Mouse (Mus musculus) cerebellum, postnatal 14 days (tissue): ENCODE results near the gene Rcan1.
"Not testable (repeated sequence)": the region's sequence is repeated elsewhere in the genome, so short reads cannot be mapped to it uniquely, and the experiment has no call there.

Experiments used
- DNase-seq, 2 experiments: peaks; one replicate each; pipeline ENCODE4 v3.0.0; 2021; ENCODE audit warnings: mixed read lengths in 2 of 2

The Rcan1 gene

GRCm38 (mm10) chr16:92470706-92471105 lies at the start of gene Rcan1:
Gene Rcan1, minus strand, starts transcription at chr16:92470867.
- no peak for DNase-seq

DNA sequence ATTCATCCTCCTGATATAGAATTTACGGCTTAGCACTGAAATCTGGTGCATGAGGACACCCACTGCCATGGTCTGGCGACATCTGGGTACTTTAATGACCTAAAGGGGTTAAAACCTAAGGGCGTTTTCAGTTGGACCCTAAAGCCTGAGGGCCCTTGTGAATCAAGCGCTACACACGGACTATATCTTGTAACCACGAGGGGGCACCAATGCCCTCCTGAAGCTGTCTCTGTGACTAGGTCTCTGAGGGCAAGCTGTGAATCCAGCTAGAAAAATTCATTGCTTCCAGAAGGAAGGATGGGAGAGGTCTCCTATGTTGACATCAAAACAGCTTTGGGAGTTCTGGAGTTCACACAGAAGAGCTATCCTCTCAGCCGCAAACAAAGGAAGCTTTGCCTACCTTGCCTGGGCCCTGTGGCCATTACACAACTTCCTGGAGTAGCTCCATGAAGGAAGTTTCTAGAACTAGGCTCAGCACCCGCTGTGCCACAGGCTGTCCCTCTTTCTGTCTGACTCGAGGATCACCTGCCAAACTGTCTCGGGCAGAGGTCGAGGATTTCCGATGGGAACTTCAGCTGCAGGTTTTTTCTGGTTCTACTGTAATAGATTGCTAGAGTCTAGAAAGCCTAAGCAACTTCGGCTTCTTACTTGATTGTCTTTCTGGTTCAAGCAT lies 49.3 kb upstream of the Rcan1 start:
- peak; percentile 56 to 67 for DNase-seq

DNA sequence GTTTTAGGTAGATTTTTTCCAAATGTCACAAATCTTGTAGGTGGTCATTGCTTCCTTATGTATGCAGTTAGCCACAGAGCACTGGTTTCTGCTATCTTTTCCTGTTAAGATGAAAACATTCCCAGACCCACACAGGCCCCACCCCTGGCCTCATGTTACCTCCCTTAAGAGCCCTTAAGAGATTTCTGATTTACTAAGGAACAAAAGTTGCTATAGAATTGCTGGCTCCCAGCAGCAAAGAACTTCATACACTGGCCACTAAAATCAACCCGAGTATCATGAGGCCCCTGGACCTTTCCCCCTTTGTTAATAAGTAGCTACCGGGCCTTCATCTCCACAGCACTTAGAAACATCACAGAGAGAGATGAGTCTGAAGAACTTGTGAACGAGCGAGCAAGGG lies 48.1 kb upstream of the Rcan1 start:
- no peak for DNase-seq

GRCm38 (mm10) chr16:92516139-92516538 lies 45.5 kb upstream of the Rcan1 start:
- DNase-seq: peak; percentile 72 to 81

GRCm38 (mm10) chr16:92514896-92515295 lies 44.2 kb upstream of the Rcan1 start:
- not testable (repeated sequence) for DNase-seq

- DNase-seq: peak; percentile 67 to 68
These were observed 41.2 kb upstream of the Rcan1 start for GRCm38 (mm10) chr16:92511773-92512391.

DNA sequence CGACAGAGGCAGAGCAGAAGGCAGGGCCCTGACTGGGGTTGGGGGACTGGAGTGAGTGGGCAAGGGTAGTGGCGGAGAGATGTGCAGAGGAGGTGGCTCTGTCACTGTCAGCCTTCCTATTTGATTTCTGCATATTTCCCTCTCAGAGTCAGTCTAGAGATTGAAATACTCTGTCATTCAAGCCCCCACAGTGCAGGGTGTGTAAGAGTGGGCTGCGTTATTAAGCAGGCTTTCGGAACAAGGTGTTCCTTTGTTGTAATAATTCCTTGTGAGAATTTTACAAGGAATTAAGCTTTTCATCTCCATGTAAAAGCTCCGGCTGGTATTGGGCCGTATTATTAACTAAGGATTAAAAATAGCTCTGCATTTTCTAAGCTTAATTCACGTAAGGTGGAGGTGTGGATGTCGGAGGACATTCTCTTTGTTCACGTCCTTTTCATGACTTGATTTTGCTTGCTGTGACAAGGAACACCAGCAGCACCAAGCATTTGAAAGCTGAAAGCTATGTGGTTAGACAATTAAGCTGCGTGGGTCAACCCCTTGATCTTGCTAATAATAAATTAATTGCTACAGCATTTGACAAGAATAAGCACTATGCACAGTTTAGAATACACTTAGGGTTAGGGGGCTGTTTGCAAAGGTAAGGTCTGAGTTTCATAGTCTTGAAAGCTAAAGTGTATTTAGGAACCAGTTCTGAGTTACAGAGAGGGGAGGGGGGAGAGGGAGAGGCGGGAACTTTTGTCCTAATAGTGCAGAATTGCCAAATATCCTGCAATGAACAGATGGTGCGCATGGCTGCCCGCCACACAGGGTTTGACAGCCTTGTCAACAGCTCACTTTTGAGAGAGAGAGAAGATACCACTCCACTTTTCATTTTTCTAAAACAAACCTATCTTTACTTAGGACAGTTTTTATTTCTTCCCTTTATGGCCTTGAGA lies 40.4 kb upstream of the Rcan1 start:
- peak; percentile 83 to 84 for DNase-seq

DNA sequence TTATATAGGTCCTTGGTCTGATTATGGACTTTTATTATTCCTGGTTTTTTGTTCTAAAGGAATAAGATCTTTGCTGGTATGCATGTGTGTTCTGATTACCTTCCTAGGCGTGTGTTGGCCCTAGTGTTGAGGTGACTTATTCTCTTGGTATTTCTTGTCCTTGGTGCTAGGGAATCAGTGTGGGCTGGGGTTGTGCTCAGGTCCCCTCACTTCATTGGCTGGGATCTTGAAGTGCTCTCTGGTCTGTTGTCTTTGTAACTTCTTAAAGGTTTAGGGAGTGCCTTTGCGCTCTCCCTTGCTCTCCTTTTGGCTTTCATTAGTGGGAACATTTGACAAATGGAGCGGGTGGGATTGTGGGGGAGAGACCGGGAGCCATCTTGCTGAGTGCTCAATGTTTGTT lies 36.9 kb upstream of the Rcan1 start:
- no peak for DNase-seq

DNA sequence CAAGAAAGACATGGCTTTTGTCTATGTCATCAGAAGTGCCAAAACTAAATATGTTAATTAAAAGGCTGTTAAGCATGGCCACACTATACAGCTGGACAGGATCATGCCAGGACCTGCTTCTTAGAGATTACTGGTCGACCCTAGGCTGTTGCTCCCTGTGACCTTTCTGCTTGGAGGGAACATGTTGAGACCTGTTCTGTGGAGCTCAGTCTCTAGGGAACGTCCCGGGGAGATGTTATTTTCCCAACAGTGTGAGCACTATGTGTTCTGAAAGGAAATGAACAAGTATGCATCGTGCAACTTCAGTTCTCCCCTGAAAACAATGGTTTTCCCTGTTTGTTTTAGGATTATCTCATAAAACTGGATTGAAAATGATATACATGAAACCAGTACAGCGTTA lies 32.4 kb upstream of the Rcan1 start:
- no peak for DNase-seq

GRCm38 (mm10) chr16:92500534-92500933 lies 29.9 kb upstream of the Rcan1 start:
- no peak for DNase-seq

GRCm38 (mm10) chr16:92499324-92499723 lies 28.7 kb upstream of the Rcan1 start:
- DNase-seq: no peak

GRCm38 (mm10) chr16:92498589-92498981 lies 27.9 kb upstream of the Rcan1 start:
- DNase-seq: peak in 1 of 2 experiments; percentile 12

- no peak for DNase-seq
These were observed 27.4 kb upstream of the Rcan1 start for GRCm38 (mm10) chr16:92497851-92498588.

DNA sequence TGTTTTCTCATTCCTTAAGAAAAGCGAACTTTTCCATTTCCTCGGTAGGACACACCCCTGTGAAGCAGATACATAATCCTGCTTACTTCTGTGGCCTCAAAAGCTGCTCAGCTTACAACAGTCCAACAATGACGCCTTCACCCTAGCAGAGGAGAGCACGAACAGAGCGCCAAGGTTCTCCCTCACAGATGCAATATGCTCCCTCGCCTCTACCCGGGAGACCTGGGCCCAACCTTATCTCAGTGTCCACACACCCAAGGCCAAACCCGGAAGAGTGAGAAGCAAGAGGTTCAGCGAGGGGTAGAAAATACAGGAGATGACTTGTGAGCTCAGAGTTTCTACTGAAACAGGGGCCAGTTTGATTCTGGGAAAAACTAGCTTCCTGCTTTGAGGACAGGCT lies 18.7 kb upstream of the Rcan1 start:
- no peak for DNase-seq

GRCm38 (mm10) chr16:92488456-92488855 lies 17.8 kb upstream of the Rcan1 start:
- DNase-seq: no peak

- DNase-seq: peak; percentile 68 to 78
These were observed 16.8 kb upstream of the Rcan1 start for GRCm38 (mm10) chr16:92487489-92487888.

DNA sequence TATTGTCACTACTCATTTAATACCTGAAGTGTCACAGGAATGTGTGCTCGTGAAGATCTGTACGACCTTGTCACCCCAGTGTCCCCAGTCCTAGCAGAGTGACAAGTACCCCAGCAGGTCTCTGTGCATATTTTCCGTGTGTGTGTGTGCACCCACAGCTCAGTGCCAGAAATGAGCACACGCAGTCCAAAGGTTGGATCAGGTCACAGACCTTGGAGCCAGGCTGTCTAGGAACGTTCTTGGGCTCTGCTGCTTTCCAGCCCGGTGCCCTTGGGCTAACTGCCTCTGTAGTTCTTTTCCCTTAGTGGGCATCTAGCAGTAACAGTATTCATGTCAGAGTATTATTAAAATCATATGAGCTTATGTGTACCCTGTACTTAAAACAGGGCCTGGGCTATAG lies 16.4 kb upstream of the Rcan1 start:
- no peak for DNase-seq

GRCm38 (mm10) chr16:92485436-92485835 lies 14.8 kb upstream of the Rcan1 start, which contains the start of gene Clic6:
Gene Clic6, plus strand, starts transcription at chr16:92485736.
- DNase-seq: no peak

DNA sequence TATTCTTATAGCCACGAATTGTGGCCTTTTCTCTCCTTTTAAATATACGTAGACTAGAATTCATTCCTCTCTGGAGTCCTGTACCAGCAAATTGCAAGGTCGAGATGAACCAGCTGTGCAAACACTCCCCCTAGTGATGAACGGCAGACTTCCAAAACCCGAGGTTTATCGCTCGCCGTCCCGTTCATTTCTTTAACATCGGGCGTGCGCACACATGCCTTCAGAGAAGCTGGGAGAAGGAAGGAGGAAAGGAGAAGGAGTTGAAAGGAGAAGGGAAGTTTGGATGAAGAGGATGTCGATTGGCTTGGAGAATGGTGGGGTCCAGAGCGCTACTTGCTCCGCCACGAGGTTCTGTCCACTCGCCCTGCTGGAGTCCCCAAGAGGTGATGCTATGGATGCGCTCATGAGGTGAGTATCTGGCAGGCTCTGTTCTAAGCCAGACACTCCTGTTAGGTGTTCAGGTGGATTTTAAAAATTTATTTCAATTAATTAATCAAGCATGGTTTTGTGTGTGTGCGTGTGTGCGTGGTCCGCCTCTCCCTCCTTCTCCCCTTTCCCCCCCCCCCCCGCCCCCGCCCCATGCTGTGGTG lies 8.0 kb upstream of the Rcan1 start:
- peak; percentile 72 to 77 for DNase-seq

DNA sequence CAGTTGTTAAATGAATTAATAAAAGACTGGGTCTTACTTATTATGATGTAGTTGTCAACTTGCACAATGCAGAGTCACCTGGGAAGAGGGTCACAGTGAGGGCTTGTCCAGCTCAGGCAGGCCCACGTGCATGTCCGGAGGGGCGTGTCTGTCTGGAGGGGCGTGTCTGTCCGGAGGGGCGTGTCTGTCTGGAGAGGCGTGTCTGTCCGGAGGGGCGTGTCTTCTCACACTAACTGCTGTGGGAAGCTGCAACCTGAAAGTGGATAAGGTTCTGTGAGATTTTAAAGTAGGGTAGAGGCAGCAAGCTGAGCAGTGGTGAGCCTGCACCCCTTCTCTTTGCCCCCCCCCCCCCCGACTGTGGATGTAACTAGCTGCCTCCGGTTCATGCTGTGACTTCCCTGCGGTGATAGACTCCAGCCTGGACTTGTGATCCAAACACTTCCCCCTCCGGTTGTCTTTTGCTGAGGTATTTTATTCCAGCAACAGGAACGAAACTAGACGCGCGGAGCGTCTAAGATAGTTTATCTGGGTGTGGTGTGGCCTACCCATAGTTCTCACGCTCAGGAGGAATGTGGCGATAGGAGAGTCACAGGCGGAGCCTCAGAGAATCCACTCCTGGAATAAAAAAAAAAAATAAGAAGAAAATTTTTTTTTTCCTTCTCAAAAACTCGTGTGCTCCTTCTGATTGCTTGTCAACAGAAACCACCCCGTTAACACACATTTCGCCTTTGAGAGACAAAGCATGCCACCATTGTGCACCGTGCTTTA lies 4.6 kb upstream of the Rcan1 start:
- no peak for DNase-seq

GRCm38 (mm10) chr16:92472898-92473297 lies 2.2 kb upstream of the Rcan1 start:
- DNase-seq: no peak

- no peak for DNase-seq
These were observed 2.2 kb downstream of the Rcan1 start for GRCm38 (mm10) chr16:92468459-92468858.
